Mouse (Mus musculus): Measurements from ENCODE around the gene Ahcy. TPM values are rescaled to one million over a fixed set of nuclear protein-coding genes. Genes with fewer than 3 reads are reported as not detected.

Gene Ahcy
- polyA plus RNA-seq, 1 experiment from 2014 or later = 48.0 TPM

DNA sequence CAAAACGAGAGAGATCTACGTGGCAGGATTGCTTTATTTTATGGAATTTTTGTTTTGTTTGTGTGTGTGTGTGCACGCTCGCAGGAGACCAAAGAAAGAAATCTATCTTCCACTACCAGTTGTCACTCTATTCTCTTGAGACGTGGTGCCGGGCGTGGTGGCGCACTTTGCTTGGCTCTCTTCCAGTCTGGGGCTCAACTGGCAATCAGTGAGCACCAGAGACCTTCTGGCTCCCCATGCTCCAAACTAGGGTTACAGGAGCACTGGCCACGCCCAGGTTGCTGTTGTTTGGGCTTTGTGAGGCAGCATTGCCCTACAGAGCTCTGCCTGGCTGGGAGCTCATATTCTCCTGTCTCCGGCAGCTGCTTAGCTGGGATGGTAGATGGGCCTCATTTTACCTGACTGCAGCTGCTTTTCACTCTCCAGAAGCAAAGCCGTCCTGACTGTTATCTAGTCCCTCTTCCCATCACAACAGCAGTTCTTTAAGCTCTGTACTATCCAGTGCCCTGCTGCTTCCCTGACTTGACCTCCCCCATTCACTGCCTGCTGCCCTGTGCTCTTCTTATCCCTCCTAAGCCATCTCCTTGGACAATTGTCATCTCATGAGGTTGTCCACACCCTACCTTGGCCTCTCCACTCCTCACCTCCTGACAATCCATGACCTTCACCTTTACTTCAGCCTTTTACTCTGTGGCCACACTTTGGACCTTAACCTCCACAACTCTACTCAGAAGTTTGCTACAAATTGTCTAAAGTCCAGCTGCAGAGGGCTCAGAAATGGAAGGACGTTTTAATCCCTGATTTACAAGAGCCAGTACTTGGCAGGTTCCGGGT is 16.8 kb upstream of the Ahcy start:
- Histone ChIP-seq H3K9ac (replicated peaks) (no peak overlapping the region), H3K4me2 (replicated peaks) (no peak overlapping the region), H3K36me3 (no peaks in the 10 kb centered on the region), H3K9me3 (no peaks in the 10 kb centered on the region), H3K4me3 (no peak overlapping the region), H3K27me3 (no peaks in the 10 kb centered on the region), H3K4me1 (no peaks in the 10 kb centered on the region), H3K27ac (replicated peaks) (no peak overlapping the region)
- ATAC-seq (replicated peaks) = no peak
- WGBS = 59% methylated on average over 13 of the region's 13 CpGs

GRCm38 (mm10) chr2:155088264-155088663 is 14.0 kb upstream of the Ahcy start:
- 86% methylated on average over 6 of the region's 6 CpGs for WGBS
- Histone ChIP-seq H3K27me3 (no peaks in the 10 kb centered on the region), H3K4me2 (replicated peaks) (no peak overlapping the region), H3K4me1 (no peaks in the 10 kb centered on the region), H3K27ac (replicated peaks) (no peak overlapping the region), H3K9ac (replicated peaks) (no peak overlapping the region), H3K9me3 (no peaks in the 10 kb centered on the region), H3K36me3 (no peaks in the 10 kb centered on the region), H3K4me3 (no peak overlapping the region)
- ATAC-seq (replicated peaks) = no peak

- 88% methylated on average over 5 of the region's 5 CpGs for WGBS
- ATAC-seq (replicated peaks) = no peak
- no peaks in the 10 kb centered on the region for H3K27me3 ChIP-seq
- no peak overlapping the region for H3K27ac ChIP-seq (replicated peaks)
- no peaks in the 10 kb centered on the region for H3K4me1 ChIP-seq
- H3K4me3 ChIP-seq = no peak overlapping the region
- H3K9me3 ChIP-seq = no peaks in the 10 kb centered on the region
- no peak overlapping the region for H3K4me2 ChIP-seq (replicated peaks)
- no peaks in the 10 kb centered on the region for H3K36me3 ChIP-seq
- no peak overlapping the region for H3K9ac ChIP-seq (replicated peaks)
Measured at GRCm38 (mm10) chr2:155086328-155086727, 12.0 kb upstream of the Ahcy start.

GRCm38 (mm10) chr2:155084546-155084945 is 10.2 kb upstream of the Ahcy start:
- Histone ChIP-seq H3K4me3 (no peak overlapping the region), H3K27ac (replicated peaks) (no peak overlapping the region), H3K4me1 (no peaks in the 10 kb centered on the region), H3K9ac (replicated peaks) (no peak overlapping the region), H3K36me3 (no peaks in the 10 kb centered on the region), H3K9me3 (no peaks in the 10 kb centered on the region), H3K4me2 (replicated peaks) (no peak overlapping the region), H3K27me3 (no peaks in the 10 kb centered on the region)
- WGBS = 90% methylated on average over 5 of the region's 5 CpGs
- ATAC-seq (replicated peaks) = no peak

- Histone ChIP-seq H3K36me3 (no peaks in the 10 kb centered on the region), H3K9ac (replicated peaks) (no peak overlapping the region), H3K4me1 (no peaks in the 10 kb centered on the region), H3K9me3 (no peaks in the 10 kb centered on the region), H3K4me3 (no peak overlapping the region), H3K27ac (replicated peaks) (no peak overlapping the region), H3K27me3 (no peaks in the 10 kb centered on the region), H3K4me2 (replicated peaks) (no peak overlapping the region)
- 21% methylated on average over 8 of the region's 8 CpGs for WGBS
- ATAC-seq (replicated peaks) = no peak; the same call in 1 of the 2 replicates
Measured at GRCm38 (mm10) chr2:155082121-155082803, 8.0 kb upstream of the Ahcy start.

- Histone ChIP-seq H3K4me1 (no peaks in the 10 kb centered on the region), H3K27ac (replicated peaks) (no peak overlapping the region), H3K9me3 (no peaks in the 10 kb centered on the region), H3K4me2 (replicated peaks) (no peak overlapping the region), H3K27me3 (no peaks in the 10 kb centered on the region), H3K36me3 (no peaks in the 10 kb centered on the region), H3K9ac (replicated peaks) (no peak overlapping the region), H3K4me3 (no peak overlapping the region)
- WGBS = 87% methylated on average over 3 of the region's 3 CpGs
- ATAC-seq (replicated peaks) = no peak
Measured at GRCm38 (mm10) chr2:155081056-155081455, 6.8 kb upstream of the Ahcy start.

- Histone ChIP-seq H3K9ac (replicated peaks) (no peak overlapping the region), H3K27ac (replicated peaks) (no peak overlapping the region), H3K27me3 (no peaks in the 10 kb centered on the region), H3K4me3 (no peak overlapping the region), H3K4me1 (peaks cover 5% of the 10 kb centered on the region), H3K4me2 (replicated peaks) (no peak overlapping the region), H3K9me3 (no peaks in the 10 kb centered on the region), H3K36me3 (no peaks in the 10 kb centered on the region)
- WGBS = 84% methylated on average over 4 of the region's 4 CpGs
- ATAC-seq (replicated peaks) = no peak
Measured at GRCm38 (mm10) chr2:155080179-155080530, 5.9 kb upstream of the Ahcy start.

DNA sequence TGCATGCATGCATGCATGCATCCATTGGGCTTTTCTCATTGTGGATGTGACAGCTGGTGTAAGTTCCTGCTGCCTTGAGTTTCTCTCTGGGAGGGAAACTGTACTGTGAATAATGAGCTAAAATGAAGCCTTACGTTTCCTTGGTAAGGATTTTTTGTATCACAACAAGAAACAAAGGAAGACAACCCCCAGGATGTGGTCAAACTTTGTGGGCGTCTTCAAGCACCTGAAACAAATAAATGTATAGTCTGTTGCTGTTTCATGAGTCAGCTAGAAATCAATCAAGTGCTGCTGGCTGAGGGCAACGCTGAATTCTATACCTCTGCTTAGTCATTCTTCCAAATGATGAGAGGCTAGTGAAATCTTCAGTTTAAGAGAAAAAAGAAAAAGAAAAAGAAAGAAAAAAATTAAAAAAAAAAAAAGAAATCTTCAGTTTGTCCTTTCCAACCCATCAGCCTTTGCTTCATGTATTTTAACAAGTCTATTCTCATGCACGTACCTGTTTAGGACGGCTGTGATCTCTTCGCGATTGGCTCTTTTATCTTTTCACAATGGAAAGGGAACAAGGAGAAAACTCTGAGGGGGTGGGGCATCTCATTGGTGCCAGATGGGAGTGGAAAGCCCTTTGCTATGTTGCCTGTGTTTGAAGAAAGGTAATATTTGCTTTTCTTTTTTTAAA is 5.3 kb upstream of the Ahcy start:
- Histone ChIP-seq H3K27me3 (no peaks in the 10 kb centered on the region), H3K9me3 (no peaks in the 10 kb centered on the region), H3K4me1 (peaks cover 11% of the 10 kb centered on the region), H3K27ac (replicated peaks) (no peak overlapping the region), H3K4me3 (no peak overlapping the region), H3K4me2 (replicated peaks) (no peak overlapping the region), H3K36me3 (no peaks in the 10 kb centered on the region), H3K9ac (replicated peaks) (no peak overlapping the region)
- WGBS = 29% methylated on average over 7 of the region's 7 CpGs
- no peak for ATAC-seq (replicated peaks)

GRCm38 (mm10) chr2:155075649-155076048 is 1.4 kb upstream of the Ahcy start:
- H3K27ac ChIP-seq (replicated peaks) = no peak overlapping the region
- WGBS = 90% methylated on average over 6 of the region's 6 CpGs

DNA sequence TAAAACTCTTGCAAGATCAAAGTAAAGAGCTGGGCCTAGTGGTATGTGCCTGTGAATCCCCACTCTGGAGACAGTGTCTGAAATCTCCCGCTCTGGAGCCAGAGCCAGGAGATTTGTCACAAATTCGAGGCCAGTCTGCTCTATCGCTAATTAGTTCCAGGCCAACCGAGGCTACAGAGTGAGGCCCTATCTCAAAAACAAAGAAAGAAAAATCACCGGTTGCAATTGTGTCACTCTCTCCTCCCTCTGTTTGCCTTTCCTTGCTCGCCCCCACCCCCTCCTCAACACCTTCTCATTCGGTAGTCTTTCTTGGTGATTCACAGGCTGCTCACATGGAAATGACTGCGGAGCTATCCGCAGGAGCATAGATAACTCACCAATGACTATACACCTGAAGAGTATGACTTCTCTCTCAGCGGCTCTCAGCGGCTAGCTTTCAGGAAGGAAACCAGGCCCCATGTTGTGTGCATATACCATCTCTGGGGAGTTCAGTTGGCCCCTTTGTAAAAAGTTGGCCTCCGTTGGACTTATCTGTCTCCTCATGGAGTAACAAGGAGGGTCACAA is 551 bp upstream of the Ahcy start:
- Histone ChIP-seq H3K4me3 (peak overlapping the region; percentile 93), H3K4me2 (replicated peaks) (peak overlapping the region; percentile 67), H3K9ac (replicated peaks) (peak overlapping the region; percentile 91), H3K27ac (replicated peaks) (peak overlapping the region; percentile 89), H3K27me3 (no peaks in the 10 kb centered on the region), H3K36me3 (no peaks in the 10 kb centered on the region), H3K9me3 (no peaks in the 10 kb centered on the region), H3K4me1 (peaks cover 23% of the 10 kb centered on the region)
- WGBS = 19% methylated on average over 12 of the region's 12 CpGs
- ATAC-seq (replicated peaks) = no peak

More at GRCm38 (mm10) chr2:155075649-155076048, 1.4 kb upstream of the Ahcy start:
- no peaks in the 10 kb centered on the region for H3K27me3 ChIP-seq
- H3K9ac ChIP-seq (replicated peaks) = no peak overlapping the region
- ATAC-seq (replicated peaks) = no peak
- no peaks in the 10 kb centered on the region for H3K9me3 ChIP-seq
- H3K4me1 ChIP-seq = peaks cover 23% of the 10 kb centered on the region
- no peak overlapping the region for H3K4me3 ChIP-seq
- H3K36me3 ChIP-seq = no peaks in the 10 kb centered on the region
- H3K4me2 ChIP-seq (replicated peaks) = no peak overlapping the region

- no peak for ATAC-seq (replicated peaks)
- peak overlapping the region; percentile 93 for H3K4me3 ChIP-seq
- 19% methylated on average over 3 of the region's 3 CpGs for WGBS
- H3K36me3 ChIP-seq = peaks cover under 1% of the 10 kb centered on the region; the same call in 1 of the 2 replicates
- H3K9me3 ChIP-seq = no peaks in the 10 kb centered on the region
- H3K4me2 ChIP-seq (replicated peaks) = peak overlapping the region; percentile 67
- H3K27ac ChIP-seq (replicated peaks) = peak overlapping the region; percentile 89
- no peaks in the 10 kb centered on the region for H3K27me3 ChIP-seq
- peaks cover 23% of the 10 kb centered on the region for H3K4me1 ChIP-seq
- peak overlapping the region; percentile 91 for H3K9ac ChIP-seq (replicated peaks)
Measured at GRCm38 (mm10) chr2:155073347-155073746, 950 bp downstream of the Ahcy start.

All from forebrain, embryonic 15.5 days (tissue).